Mouse (Mus musculus) heart, adult 2 months (tissue): ENCODE data around the gene Prkar2a. TPM values are rescaled to one million over a fixed set of nuclear protein-coding genes. Genes with fewer than 3 reads are reported as not detected.

Experiments used
- DNase-seq, 2 experiments: peaks; one replicate each; pipeline ENCODE4 v3.0.0; 2021
- H3K27ac ChIP-seq: fragments of 200-600 bp; 2 replicates; pipeline ENCODE4 v1.8.1; 2022
- H3K27me3 ChIP-seq: fragments of 200-500 bp; 2 replicates; pipeline ENCODE4 v1.6.1; 2012; ENCODE audit warnings: mild to moderate bottlenecking, low read length, inconsistent platforms, mixed read lengths; ENCODE audit not compliant: control insufficient read depth, insufficient read depth
- H3K36me3 ChIP-seq: fragments of 200-500 bp; 2 replicates; pipeline ENCODE4 v1.6.1; 2012; ENCODE audit warnings: low read length, inconsistent platforms; ENCODE audit not compliant: control insufficient read depth, insufficient read depth
- H3K4me1 ChIP-seq: fragments of 200-500 bp; 2 replicates; pipeline ENCODE4 v1.6.1; 2011; ENCODE audit warnings: low read length; ENCODE audit not compliant: control insufficient read depth, insufficient read depth
- H3K4me3 ChIP-seq: fragments of 200-600 bp; 2 replicates; pipeline ENCODE4 v1.8.1; 2022
- H3K79me2 ChIP-seq: fragments of 200-500 bp; replicated peaks from 2 replicates; pipeline ENCODE4 v1.6.1; 2012; ENCODE audit warnings: mild to moderate bottlenecking, inconsistent platforms, low read length, moderate library complexity, mixed read lengths; ENCODE audit not compliant: control insufficient read depth, insufficient read depth
- H3K9ac ChIP-seq: fragments of 200-500 bp; 2 replicates; pipeline ENCODE4 v1.6.1; 2012; ENCODE audit warnings: low read depth, mild to moderate bottlenecking, control low read depth, inconsistent platforms, low read length, mixed read lengths
- CTCF ChIP-seq: fragments of 200-600 bp; IDR thresholded peaks from 2 replicates; pipeline ENCODE4 v1.8.1; 2022; ENCODE audit warnings: antibody characterized with exemption, mild to moderate bottlenecking, moderate library complexity
- EP300 ChIP-seq: fragments of 200-500 bp; IDR thresholded peaks from 2 replicates; pipeline ENCODE4 v1.6.1; 2011; ENCODE audit warnings: low read depth, low read length, control low read depth; ENCODE audit not compliant: insufficient read depth
- POLR2A ChIP-seq: fragments of 200-500 bp; IDR thresholded peaks from 2 replicates; pipeline ENCODE4 v1.6.1; 2011; ENCODE audit warnings: mild to moderate bottlenecking, low read depth, low read length, control low read depth; ENCODE audit not compliant: insufficient read depth
- WGBS: fragments of 180-500 bp; shearing (Covaris S2); methylation state at CpG from one replicate; pipeline ENCODE4 v1.1.7; 2018; 5-methylcytosine and 5-hydroxymethylcytosine counted together
- intact Hi-C: fragments of 180-260 bp; cut with DNase I; formaldehyde crosslinking; loops from one replicate; pipeline ENCODE4 v1.15.1; 2025
- microRNA-seq, 2 experiments: library from miRNA; unstranded; fragments of <30 nt; microRNA quantifications; one replicate each; pipeline ENCODE4 v1.2.0; 2021
- polyA plus RNA-seq: library from polyadenylated mRNA; depleted of rRNA; stranded (reverse); fragments of >200 nt; gene quantifications from 2 replicates; pipeline ENCODE4 v1.2.3, GENCODE M21; 2012; rRNA removed
- total RNA-seq, 2 experiments: library from RNA; stranded (reverse); gene quantifications; 2 replicates each; pipeline ENCODE4 v1.2.3; 2021

The Prkar2a gene
- total and polyA plus RNA-seq, 3 experiments: 22.9 to 82.8 (median 78.8) TPM

GRCm38 (mm10) chr9:108795762-108796161, 106.6 kb downstream of the Prkar2a start:
- peak; percentile 65 to 70 for DNase-seq
- Histone ChIP-seq H3K27me3 (no peaks in the 10 kb centered on the region), H3K4me1 (peaks cover 15% of the 10 kb centered on the region), H3K9ac (no peak overlapping the region), H3K36me3 (peaks cover 16% of the 10 kb centered on the region), H3K27ac (peak overlapping the region; percentile 48), H3K79me2 (peaks cover 6% of the 10 kb centered on the region), H3K4me3 (no peak overlapping the region)
- no peak for TF ChIP-seq EP300
- TF ChIP-seq CTCF: no peak
- WGBS: 20% methylated on average over 11 of the region's 11 CpGs
- intact Hi-C loops: no loop called here

GRCm38 (mm10) chr9:108796351-108796981, 107.4 kb downstream of the Prkar2a start:
- no peak for DNase-seq

GRCm38 (mm10) chr9:108797477-108797876, 108.4 kb downstream of the Prkar2a start:
- peaks cover 16% of the 10 kb centered on the region for H3K36me3 ChIP-seq
- peaks cover 11% of the 10 kb centered on the region for H3K4me1 ChIP-seq
- H3K9ac ChIP-seq: no peak overlapping the region
- WGBS: 87% methylated on average over 7 of the region's 7 CpGs
- intact Hi-C loops: no loop called here
- DNase-seq: no peak
- H3K27me3 ChIP-seq: no peaks in the 10 kb centered on the region
- peaks cover 3% of the 10 kb centered on the region; the same call in 1 of the 2 replicates for H3K79me2 ChIP-seq
- H3K4me3 ChIP-seq: no peak overlapping the region
- TF ChIP-seq EP300 (no peak), POLR2A (no peak), CTCF (no peak)
- H3K27ac ChIP-seq: no peak overlapping the region

More at GRCm38 (mm10) chr9:108796351-108796981, 107.4 kb downstream of the Prkar2a start:
- Histone ChIP-seq H3K27me3 (no peaks in the 10 kb centered on the region), H3K4me1 (peaks cover 14% of the 10 kb centered on the region), H3K27ac (peak overlapping the region; percentile 48), H3K4me3 (no peak overlapping the region), H3K79me2 (peaks cover 6% of the 10 kb centered on the region), H3K9ac (no peak overlapping the region), H3K36me3 (peaks cover 16% of the 10 kb centered on the region)
- 57% methylated on average over 4 of the region's 4 CpGs for WGBS
- intact Hi-C loops: no loop called here
- TF ChIP-seq EP300: no peak
- no peak for TF ChIP-seq POLR2A

- DNase-seq: no peak
- H3K36me3 ChIP-seq: peaks cover 13% of the 10 kb centered on the region
- H3K4me1 ChIP-seq: peaks cover 6% of the 10 kb centered on the region
- TF ChIP-seq CTCF: no peak
- no peak for TF ChIP-seq POLR2A
- no peak for TF ChIP-seq EP300
- H3K27me3 ChIP-seq: no peaks in the 10 kb centered on the region
- intact Hi-C loops: no loop called here
- no peak overlapping the region for H3K9ac ChIP-seq
- no peak overlapping the region for H3K27ac ChIP-seq
- no peak overlapping the region for H3K4me3 ChIP-seq
- peaks cover 3% of the 10 kb centered on the region; the same call in 1 of the 2 replicates for H3K79me2 ChIP-seq
- WGBS: 69% methylated on average over 5 of the region's 5 CpGs
Observed at GRCm38 (mm10) chr9:108798508-108799075, 109.5 kb downstream of the Prkar2a start.

- H3K27me3 ChIP-seq: no peaks in the 10 kb centered on the region
- no peak overlapping the region for H3K27ac ChIP-seq
- intact Hi-C loops: no loop called here
- 78% methylated on average over 3 of the region's 3 CpGs for WGBS
- TF ChIP-seq CTCF: no peak
- no peak for TF ChIP-seq POLR2A
- no peak for TF ChIP-seq EP300
- no peak overlapping the region for H3K4me3 ChIP-seq
- peaks cover 6% of the 10 kb centered on the region for H3K4me1 ChIP-seq
- peak in 1 of 2 experiments; percentile 11 for DNase-seq
- H3K9ac ChIP-seq: no peak overlapping the region
- peaks cover 3% of the 10 kb centered on the region; the same call in 1 of the 2 replicates for H3K79me2 ChIP-seq
- H3K36me3 ChIP-seq: peaks cover 13% of the 10 kb centered on the region
Observed at GRCm38 (mm10) chr9:108799564-108799963, 110.5 kb downstream of the Prkar2a start.

Small RNA genes lying within 50 kb of the gene (microRNA-seq; reads per million reads assigned to microRNA genes)
- 0 reads per million in 2 experiments for gene Gm26298

Other genes with a start within 250 kb of the Prkar2a start
- gene Ccdc71, start 228.8 kb upstream of the Prkar2a start, total RNA-seq: 10 to 100 TPM; 22.5 to 26.6 TPM
- gene Ccdc71, start 228.8 kb upstream of the Prkar2a start, polyA plus RNA-seq: 14.7 and 16.7 TPM in 2 replicates
- gene Klhdc8b, start 227.7 kb upstream of the Prkar2a start, total RNA-seq: 1 to 10 TPM; 4.9 to 5.8 TPM
- 21.5 and 26.6 TPM in 2 replicates for gene Klhdc8b, start 227.7 kb upstream of the Prkar2a start, polyA plus RNA-seq
- gene Lamb2, start 209.6 kb upstream of the Prkar2a start, total RNA-seq: 100 to 1,000 TPM; 326 to 360 TPM
- 272 and 392 TPM in 2 replicates for gene Lamb2, start 209.6 kb upstream of the Prkar2a start, polyA plus RNA-seq
- 10 to 100 TPM; 83.2 to 91.9 TPM for gene Usp19, start 198.7 kb upstream of the Prkar2a start, total RNA-seq
- 110 and 147 TPM in 2 replicates for gene Usp19, start 198.7 kb upstream of the Prkar2a start, polyA plus RNA-seq
- gene Qars, start 181.6 kb upstream of the Prkar2a start, total RNA-seq: 10 to 100 TPM; 68.4 to 76.3 TPM
- 108 and 173 TPM in 2 replicates for gene Qars, start 181.6 kb upstream of the Prkar2a start, polyA plus RNA-seq
- 10 to 100 TPM; 57.8 to 64.2 TPM for gene Qrich1, start 172.5 kb upstream of the Prkar2a start, total RNA-seq
- 55.6 and 70.1 TPM in 2 replicates for gene Qrich1, start 172.5 kb upstream of the Prkar2a start, polyA plus RNA-seq
- 10 to 100 TPM; 47.8 to 51.2 TPM for gene Impdh2, start 129.0 kb upstream of the Prkar2a start, total RNA-seq
- gene Impdh2, start 129.0 kb upstream of the Prkar2a start, polyA plus RNA-seq: 55.5 and 65.0 TPM in 2 replicates
- gene Ndufaf3, start 121.9 kb upstream of the Prkar2a start, total RNA-seq: 10 to 100 TPM; 61.9 to 88.1 TPM
- gene Ndufaf3, start 121.9 kb upstream of the Prkar2a start, polyA plus RNA-seq: 60.7 and 69.1 TPM in 2 replicates
- gene Dalrd3, start 119.4 kb upstream of the Prkar2a start, total RNA-seq: 10 to 100 TPM; 22.8 to 25.6 TPM
- 79.2 and 81.5 TPM in 2 replicates for gene Dalrd3, start 119.4 kb upstream of the Prkar2a start, polyA plus RNA-seq
- 10 to 100 TPM; 13.3 to 17.2 TPM for gene Wdr6, start 110.6 kb upstream of the Prkar2a start, total RNA-seq
- 16.5 and 21.9 TPM in 2 replicates for gene Wdr6, start 110.6 kb upstream of the Prkar2a start, polyA plus RNA-seq
- 10 to 100 TPM; 14.2 to 15.3 TPM for gene P4htm, start 91.6 kb upstream of the Prkar2a start, total RNA-seq
- gene P4htm, start 91.6 kb upstream of the Prkar2a start, polyA plus RNA-seq: 21.0 and 25.2 TPM in 2 replicates
- 10 to 100 TPM; 42.5 to 45.5 TPM for gene Arih2, start 39.9 kb upstream of the Prkar2a start, total RNA-seq
- 25.9 and 40.5 TPM in 2 replicates for gene Arih2, start 39.9 kb upstream of the Prkar2a start, polyA plus RNA-seq
- gene Slc25a20, start 27.2 kb upstream of the Prkar2a start, total RNA-seq: 100 to 1,000 TPM; 190 to 203 TPM
- gene Slc25a20, start 27.2 kb upstream of the Prkar2a start, polyA plus RNA-seq: 122 and 169 TPM in 2 replicates
- gene Ip6k2, start 94.5 kb downstream of the Prkar2a start, total RNA-seq: 10 to 100 TPM; 19.2 to 20.6 TPM
- 22.3 and 25.7 TPM in 2 replicates for gene Ip6k2, start 94.5 kb downstream of the Prkar2a start, polyA plus RNA-seq
- gene Nckipsd, start 119.1 kb downstream of the Prkar2a start, total RNA-seq: 1 to 10 TPM; 7.8 to 8.9 TPM
- 16.8 and 19.6 TPM in 2 replicates for gene Nckipsd, start 119.1 kb downstream of the Prkar2a start, polyA plus RNA-seq
- gene Celsr3, start 137.0 kb downstream of the Prkar2a start, total RNA-seq: under 1 TPM; 0.02 to 0.03 TPM
- gene Celsr3, start 137.0 kb downstream of the Prkar2a start, polyA plus RNA-seq: 0.06 and 0.41 TPM in 2 replicates
- gene Slc26a6, start 164.0 kb downstream of the Prkar2a start, total RNA-seq: 10 to 100 TPM; 20.8 to 24.3 TPM
- 34.5 and 47.8 TPM in 2 replicates for gene Slc26a6, start 164.0 kb downstream of the Prkar2a start, polyA plus RNA-seq
- gene Tmem89, start 225.3 kb downstream of the Prkar2a start, total RNA-seq: not detected
- gene Tmem89, start 225.3 kb downstream of the Prkar2a start, polyA plus RNA-seq: 0.35 and 0.47 TPM in 2 replicates
- 1,000 to 10,000 TPM; 2,061 to 2,422 TPM for gene Uqcrc1, start 247.3 kb downstream of the Prkar2a start, total RNA-seq
- gene Uqcrc1, start 247.3 kb downstream of the Prkar2a start, polyA plus RNA-seq: 2,481 and 2,989 TPM in 2 replicates